Mouse (Mus musculus) olfactory bulb, adult 2 months (tissue): Measurements from ENCODE around the gene Irak4. TPM values are rescaled to one million over a fixed set of nuclear protein-coding genes. Genes with fewer than 3 reads are reported as not detected.
A peak's percentile ranks its signal among the peaks of the same experiment; 100 is the strongest.

Experiments
- H3K27ac ChIP-seq: fragments of 200-500 bp; 2 replicates; pipeline ENCODE4 v1.5.1; 2012; ENCODE audit warnings: low read depth, low read length; ENCODE audit not compliant: insufficient read depth
- H3K4me1 ChIP-seq: fragments of 200-500 bp; 2 replicates; pipeline ENCODE4 v1.6.1; 2012; ENCODE audit warnings: low read length; ENCODE audit not compliant: control insufficient read depth, insufficient read depth
- H3K4me3 ChIP-seq: fragments of 200-500 bp; 2 replicates; pipeline ENCODE4 v1.5.1; 2012; ENCODE audit warnings: mild to moderate bottlenecking, low read depth, low read length, moderate library complexity; ENCODE audit not compliant: insufficient read depth
- CTCF ChIP-seq: fragments of 200-500 bp; IDR thresholded peaks from 2 replicates; pipeline ENCODE4 v1.5.1; 2012; ENCODE audit warnings: low read depth, mild to moderate bottlenecking, low read length, moderate library complexity; ENCODE audit not compliant: insufficient read depth
- POLR2A ChIP-seq: fragments of 200-500 bp; IDR thresholded peaks from 2 replicates; pipeline ENCODE4 v1.6.1; 2012; ENCODE audit warnings: mild to moderate bottlenecking, low read depth, low read length, moderate library complexity; ENCODE audit not compliant: insufficient read depth
- WGBS: fragments of 180-500 bp; shearing (Covaris S2); methylation state at CpG from one replicate; pipeline ENCODE4 v1.1.7; 2018; 5-methylcytosine and 5-hydroxymethylcytosine counted together
- polyA plus RNA-seq: library from polyadenylated mRNA; stranded (reverse); fragments of >200 nt; gene quantifications from 2 replicates; pipeline ENCODE4 v1.2.4, GENCODE M21; 2012; ENCODE audit warnings: low replicate concordance; ENCODE audit not compliant: missing spikeins, insufficient read depth, insufficient read length

Irak4 gene
- polyA plus RNA-seq, 1 experiment = not detected

GRCm38 (mm10) chr15:94600145-94600707 is 56.8 kb downstream of the Irak4 start:
- Histone ChIP-seq H3K27ac (no peak overlapping the region), H3K4me3 (no peak overlapping the region), H3K4me1 (no peaks in the 10 kb centered on the region)
- 88% methylated on average over 11 of the region's 11 CpGs for WGBS
- TF ChIP-seq POLR2A (no peak), CTCF (no peak)

- no peak overlapping the region for H3K27ac ChIP-seq
- H3K4me1 ChIP-seq = no peaks in the 10 kb centered on the region
- WGBS = 33% methylated on average over 3 of the region's 3 CpGs
- TF ChIP-seq CTCF = no peak
- TF ChIP-seq POLR2A = no peak
- H3K4me3 ChIP-seq = no peak overlapping the region
Measured at GRCm38 (mm10) chr15:94601339-94601738, 57.9 kb downstream of the Irak4 start.

GRCm38 (mm10) chr15:94602441-94602840 is 59.0 kb downstream of the Irak4 start:
- whole genome bisulfite sequencing = 32% methylated on average over 3 of the region's 3 CpGs
- Histone ChIP-seq H3K4me3 (no peak overlapping the region), H3K4me1 (peaks cover 2% of the 10 kb centered on the region; the same call in 1 of the 2 replicates), H3K27ac (no peak overlapping the region)
- TF ChIP-seq POLR2A (no peak), CTCF (no peak)

DNA sequence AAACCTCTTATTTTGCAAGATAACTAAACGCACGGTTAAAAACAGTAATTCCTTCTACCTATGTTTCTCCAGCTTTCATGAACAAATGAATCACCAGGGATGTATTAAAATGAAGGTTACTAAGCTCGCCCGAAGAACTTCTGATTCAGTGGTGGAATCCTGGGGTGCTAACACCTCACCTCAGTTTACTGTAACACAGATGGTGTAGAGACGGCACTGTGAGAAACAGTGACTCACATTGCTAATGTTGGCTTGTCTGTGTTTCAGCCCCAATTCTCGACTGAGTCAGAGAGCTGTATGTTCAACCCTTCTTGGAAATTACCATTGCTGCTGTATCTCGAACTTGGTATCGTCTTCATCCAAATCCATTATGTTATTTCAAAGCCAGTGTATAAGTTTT is 64.3 kb downstream of the Irak4 start:
- peaks cover 4% of the 10 kb centered on the region; the same call in 1 of the 2 replicates for H3K4me1 ChIP-seq
- no peak overlapping the region for H3K4me3 ChIP-seq
- TF ChIP-seq POLR2A = no peak
- TF ChIP-seq CTCF = no peak
- H3K27ac ChIP-seq = no peak overlapping the region; the same call in none of the 2 replicates
- WGBS = 47% methylated on average over 8 of the region's 8 CpGs

DNA sequence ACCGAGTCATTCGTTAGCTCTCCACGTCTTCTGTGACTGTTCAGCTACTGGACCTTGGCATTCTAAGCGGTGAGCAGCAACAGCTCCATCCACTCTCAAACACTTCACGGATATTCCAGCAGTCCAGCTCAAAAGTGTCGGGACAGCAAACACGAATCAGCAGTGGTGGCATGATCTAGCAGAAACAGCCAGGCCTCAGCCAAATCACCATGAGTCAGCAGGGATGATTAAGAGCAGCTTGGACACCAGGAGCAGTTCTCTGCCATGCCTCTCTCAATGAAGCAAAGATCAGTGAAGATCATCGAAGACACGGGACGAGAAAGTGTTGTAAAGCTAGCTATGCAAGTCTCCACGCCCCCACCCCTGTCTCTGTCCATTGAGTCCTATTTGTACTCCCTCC is 72.6 kb downstream of the Irak4 start:
- 92% methylated on average over 11 of the region's 11 CpGs for WGBS
- H3K4me1 ChIP-seq = no peaks in the 10 kb centered on the region
- H3K27ac ChIP-seq = no peak overlapping the region
- TF ChIP-seq CTCF = no peak
- TF ChIP-seq POLR2A = no peak
- H3K4me3 ChIP-seq = no peak overlapping the region

DNA sequence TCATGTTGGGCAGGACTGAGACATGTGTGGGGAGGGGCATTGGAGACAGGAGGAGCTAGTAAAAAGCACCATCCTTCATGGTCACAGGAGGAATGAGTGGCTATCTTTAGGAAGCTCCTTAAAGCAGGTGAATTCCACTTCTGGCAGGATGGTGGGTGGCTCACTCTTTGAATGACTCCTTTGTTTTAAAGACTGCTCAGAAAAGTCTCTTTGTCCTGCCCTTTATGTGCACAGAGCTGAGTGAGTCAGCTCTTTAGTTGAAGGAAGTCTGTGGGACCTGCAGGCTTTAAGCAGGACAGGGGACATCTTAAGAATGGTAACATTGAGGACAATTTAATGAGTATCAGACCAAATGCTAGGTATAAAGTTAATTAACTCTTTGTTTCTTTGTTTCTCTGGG is 77.5 kb downstream of the Irak4 start:
- Histone ChIP-seq H3K4me3 (no peak overlapping the region), H3K4me1 (no peaks in the 10 kb centered on the region), H3K27ac (no peak overlapping the region)
- TF ChIP-seq CTCF (no peak), POLR2A (no peak)

- Histone ChIP-seq H3K27ac (peak overlapping the region; percentile 71), H3K4me1 (peaks cover 5% of the 10 kb centered on the region; the same call in 1 of the 2 replicates), H3K4me3 (peak overlapping the region; percentile 69)
- 48% methylated on average over 2 of the region's 2 CpGs for WGBS
- TF ChIP-seq POLR2A = no peak
- no peak for TF ChIP-seq CTCF
Measured at GRCm38 (mm10) chr15:94628463-94628829, 85.0 kb downstream of the Irak4 start.

GRCm38 (mm10) chr15:94628830-94629601 is 85.6 kb downstream of the Irak4 start, which contains the start of gene Tmem117:
Tmem117 (plus strand) TSS chr15:94629232.
- Histone ChIP-seq H3K4me3 (peak within 1 kb of the TSS; percentile 69), H3K4me1 (peaks cover 5% of the 10 kb centered on the region; the same call in 1 of the 2 replicates), H3K27ac (peak within 1 kb of the TSS; percentile 71)
- WGBS = 4% methylated on average over 96 of the region's 96 CpGs
- TF ChIP-seq POLR2A = no peak
- no peak for TF ChIP-seq CTCF

GRCm38 (mm10) chr15:94630553-94630952 is 87.1 kb downstream of the Irak4 start:
- H3K4me1 ChIP-seq = peaks cover 8% of the 10 kb centered on the region; the same call in 1 of the 2 replicates
- WGBS = 95% methylated on average over 4 of the region's 4 CpGs
- TF ChIP-seq POLR2A = no peak
- TF ChIP-seq CTCF = no peak
- H3K27ac ChIP-seq = no peak overlapping the region
- H3K4me3 ChIP-seq = no peak overlapping the region

Other genes with a start within 250 kb of the Irak4 start
- not detected in 2 replicates for gene Adamts20, start 78.2 kb upstream of the Irak4 start, polyA plus RNA-seq
- gene Pus7l, start 96 bp upstream of the Irak4 start, polyA plus RNA-seq = not detected in 2 replicates
- not detected in 2 replicates for gene Twf1, start 46.2 kb downstream of the Irak4 start, polyA plus RNA-seq
- gene Tmem117, start 85.6 kb downstream of the Irak4 start, polyA plus RNA-seq = not detected in 2 replicates